Mouse (Mus musculus): ENCODE measurements around the gene Gpr19.

GRCm38 (mm10) chr6:134946054-134946453 is 47.7 kb upstream of the Gpr19 start:
- TF ChIP-seq EP300 (IDR thresholded peaks at IDR 0.05): no peak
- no peak for TF ChIP-seq CTCF (IDR thresholded peaks at IDR 0.05)
